Mouse (Mus musculus) MEL (cell line): ENCODE results near the gene March6. TPM values are rescaled to one million over a fixed set of nuclear protein-coding genes. Genes with fewer than 3 reads are reported as not detected.

Experiments used
- DNase-seq: peaks from one replicate; pipeline ENCODE4 v3.0.0; 2011; ENCODE audit warnings: low read depth, low spot score
- H3K27ac ChIP-seq: 2 replicates; pipeline ENCODE4 v1.5.1; 2012; ENCODE audit warnings: low read depth, mild to moderate bottlenecking, control low read depth, low read length, moderate library complexity; ENCODE audit not compliant: control insufficient read depth
- H3K27me3 ChIP-seq, 2 experiments: fragments of 150-350 bp in 1 of 2; sonication (generic) in 1 of 2; 2 replicates each; pipeline ENCODE4 v1.6.1; 2012; ENCODE audit warnings: low read length in 2 of 2, mild to moderate bottlenecking in 2 of 2, improper control_type of control experiment in 1 of 2, moderate library complexity in 1 of 2; ENCODE audit not compliant: insufficient read depth in 2 of 2, control insufficient read depth in 1 of 2
- H3K36me3 ChIP-seq, 2 experiments: 2 replicates each; pipeline ENCODE4 v1.6.1; 2012 to 2014; ENCODE audit warnings: low read length in 2 of 2, improper control_type of control experiment in 1 of 2, inconsistent platforms in 1 of 2, mild to moderate bottlenecking in 1 of 2; ENCODE audit not compliant: insufficient read depth in 2 of 2, control insufficient read depth in 1 of 2
- H3K4me1 ChIP-seq, 2 experiments: fragments of 150-350 bp in 1 of 2; sonication (generic) in 1 of 2; 2 replicates each; pipeline ENCODE4 v1.6.1; 2012; ENCODE audit warnings: low read length in 2 of 2, improper control_type of control experiment in 1 of 2, mild to moderate bottlenecking in 1 of 2; ENCODE audit not compliant: insufficient read depth in 2 of 2, control insufficient read depth in 1 of 2
- H3K4me3 ChIP-seq, 2 experiments: fragments of 150-350 bp in 1 of 2; sonication (generic) in 1 of 2; 2 replicates each; pipeline ENCODE4 v1.5.1; 2012; ENCODE audit warnings: low read depth in 2 of 2, low read length in 2 of 2, mild to moderate bottlenecking in 2 of 2, moderate library complexity in 2 of 2, control low read depth in 1 of 2, improper control_type of control experiment in 1 of 2; ENCODE audit not compliant: control insufficient read depth in 1 of 2, insufficient read depth in 1 of 2
- H3K79me2 ChIP-seq: 2 replicates; pipeline ENCODE4 v1.6.1; 2012; ENCODE audit warnings: mild to moderate bottlenecking, low read length, moderate library complexity; ENCODE audit not compliant: control insufficient read depth, poor library complexity, insufficient read depth
- H3K9ac ChIP-seq: 2 replicates; pipeline ENCODE4 v1.6.1; 2012; ENCODE audit warnings: low read depth, mild to moderate bottlenecking, control low read depth, low read length, moderate library complexity; ENCODE audit not compliant: control insufficient read depth, poor library complexity, severe bottlenecking
- H3K9me3 ChIP-seq: fragments of 150-350 bp; sonication (generic); replicated peaks from 2 replicates; pipeline ENCODE4 v1.6.1; 2012; ENCODE audit warnings: mild to moderate bottlenecking, low read length, improper control_type of control experiment, moderate library complexity; ENCODE audit not compliant: insufficient read depth
- BHLHE40 ChIP-seq: IDR thresholded peaks from 2 replicates; pipeline ENCODE4 v1.6.1; 2012; ENCODE audit warnings: low read depth, mild to moderate bottlenecking, inconsistent platforms, low read length, improper control_type of control experiment, borderline replicate concordance
- CHD1 ChIP-seq: IDR thresholded peaks from 2 replicates; pipeline ENCODE4 v1.6.1; 2012; ENCODE audit warnings: low read depth, mild to moderate bottlenecking, inconsistent platforms, low read length, improper control_type of control experiment
- EP300 ChIP-seq, 2 experiments: IDR thresholded peaks; 2 replicates each; pipeline ENCODE4 v1.6.1; 2011; ENCODE audit warnings: improper control_type of control experiment in 2 of 2, low read length in 2 of 2, low read depth in 1 of 2, mild to moderate bottlenecking in 1 of 2
- ETS1 ChIP-seq: IDR thresholded peaks from 2 replicates; pipeline ENCODE4 v1.6.1; 2012; ENCODE audit warnings: low read depth, mild to moderate bottlenecking, inconsistent platforms, low read length, improper control_type of control experiment, moderate library complexity
- GABPA ChIP-seq: IDR thresholded peaks from 2 replicates; pipeline ENCODE4 v1.6.1; 2012; ENCODE audit warnings: low read depth, mild to moderate bottlenecking, inconsistent platforms, low read length, improper control_type of control experiment, moderate library complexity
- GATA1 ChIP-seq: IDR thresholded peaks from 2 replicates; pipeline ENCODE4 v1.6.1; 2011; ENCODE audit warnings: low read depth, low read length, improper control_type of control experiment
- MXI1 ChIP-seq: IDR thresholded peaks from 2 replicates; pipeline ENCODE4 v1.6.1; 2011; ENCODE audit warnings: mild to moderate bottlenecking, low read depth, low read length, improper control_type of control experiment
- SIN3A ChIP-seq: IDR thresholded peaks from 2 replicates; pipeline ENCODE4 v1.6.1; 2012; ENCODE audit warnings: low read length, improper control_type of control experiment, inconsistent platforms
- TAL1 ChIP-seq: IDR thresholded peaks from 2 replicates; pipeline ENCODE4 v1.6.1; 2012; ENCODE audit warnings: mild to moderate bottlenecking, inconsistent platforms, low read length, moderate library complexity, mixed read lengths
- TBP ChIP-seq: IDR thresholded peaks from 2 replicates; pipeline ENCODE4 v1.8.0; 2011; ENCODE audit warnings: low read depth, low read length, improper control_type of control experiment
- TCF12 ChIP-seq: IDR thresholded peaks from 2 replicates; pipeline ENCODE4 v1.6.1; 2014; ENCODE audit warnings: low read depth, mild to moderate bottlenecking, inconsistent platforms, low read length, improper control_type of control experiment, moderate library complexity
- UBTF ChIP-seq: IDR thresholded peaks from 2 replicates; pipeline ENCODE4 v1.6.1; 2012; ENCODE audit warnings: low read depth, mild to moderate bottlenecking, inconsistent platforms, low read length, improper control_type of control experiment, moderate library complexity, borderline replicate concordance; ENCODE audit not compliant: insufficient read depth
- USF2 ChIP-seq, 2 experiments: IDR thresholded peaks; 2 replicates each; pipeline ENCODE4 v1.6.1; 2011 to 2012; ENCODE audit warnings: improper control_type of control experiment in 2 of 2, low read length in 2 of 2, borderline replicate concordance in 1 of 2, inconsistent platforms in 1 of 2, low read depth in 1 of 2, mild to moderate bottlenecking in 1 of 2; ENCODE audit not compliant: insufficient read depth in 1 of 2
- ZKSCAN1 ChIP-seq: IDR thresholded peaks from 2 replicates; pipeline ENCODE4 v1.6.1; 2012; ENCODE audit warnings: low read depth, mild to moderate bottlenecking, inconsistent platforms, low read length, improper control_type of control experiment, moderate library complexity
- polyA plus RNA-seq, 2 experiments: library from polyadenylated mRNA; stranded (reverse) in 1 of 2; unstranded in 1 of 2; fragments of >175 nt in 1 of 2; fragments of >200 nt in 1 of 2; gene quantifications; 2 replicates each; pipeline versions ENCODE4 v1.2.1 to v1.2.4; 2012; ENCODE audit warnings: low replicate concordance in 2 of 2, low read depth in 1 of 2; ENCODE audit not compliant: insufficient read length in 2 of 2, insufficient read depth in 1 of 2, missing spikeins in 1 of 2
- total RNA-seq: library from RNA; depleted of rRNA; stranded (reverse); fragments of 300-350 nt; gene quantifications from 2 replicates; pipeline ENCODE4 v1.2.3, GENCODE M21; 2012

March6 gene
- total and polyA plus RNA-seq, 3 experiments, result 37.9 to 114 (median 62.5) TPM

- Histone ChIP-seq H3K36me3 (peaks cover 4 to 54% of the 10 kb centered on the region in 2 experiments), H3K79me2 (peaks cover 53% of the 10 kb centered on the region), H3K27me3 (no peaks in the 10 kb centered on the region), H3K27ac (no peak overlapping the region), H3K4me1 (peaks cover 21 to 39% of the 10 kb centered on the region in 2 experiments), H3K4me3 (no peak overlapping the region), H3K9me3 (no peaks in the 10 kb centered on the region), H3K9ac (no peak overlapping the region)
- no peak for TF ChIP-seq ZKSCAN1
- no peak for TF ChIP-seq TBP
- TF ChIP-seq EP300 (IDR thresholded peaks at IDR 0.05; ENCODE audit: low read depth in 1 of 2, low read length in 2 of 2), result no peak
- TF ChIP-seq GABPA, result no peak
- TF ChIP-seq MXI1, result no peak
- TF ChIP-seq SIN3A, result no peak
- no peak for TF ChIP-seq CHD1
- no peak for DNase-seq
Observed at GRCm38 (mm10) chr15:31511795-31512194, 19.1 kb downstream of the March6 start.

- Histone ChIP-seq H3K4me1 (peaks cover 21 to 39% of the 10 kb centered on the region in 2 experiments), H3K9ac (no peak overlapping the region), H3K27me3 (no peaks in the 10 kb centered on the region), H3K27ac (no peak overlapping the region), H3K4me3 (no peak overlapping the region), H3K79me2 (peaks cover 51% of the 10 kb centered on the region), H3K36me3 (peaks cover 6 to 52% of the 10 kb centered on the region in 2 experiments; a peak in 3 of 4 replicates), H3K9me3 (no peaks in the 10 kb centered on the region)
- peak; percentile 62 for TF ChIP-seq TAL1
- no peak for TF ChIP-seq BHLHE40
- 0 out of 2 replicates have a peak, but pooled peaks have one; percentile 33 for TF ChIP-seq ETS1
- peak; percentile 74 for TF ChIP-seq TCF12
- TF ChIP-seq GATA1, result peak; percentile 64; the same call in 1 of the 2 replicates
- no peak for TF ChIP-seq USF2 (IDR thresholded peaks at IDR 0.05; ENCODE audit: borderline replicate concordance in 1 of 2, insufficient read depth in 1 of 2, low read depth in 1 of 2, low read length in 2 of 2)
- TF ChIP-seq SIN3A, result 0 out of 2 replicates have a peak, but pooled peaks have one; percentile 11
- peak; percentile 42 to 62; a peak in 3 of 4 replicates for TF ChIP-seq EP300 (IDR thresholded peaks at IDR 0.05; ENCODE audit: low read depth in 1 of 2, low read length in 2 of 2)
- no peak for TF ChIP-seq UBTF
- peak; percentile 38 for DNase-seq
Observed at GRCm38 (mm10) chr15:31511406-31511771, 19.5 kb downstream of the March6 start.
